Mouse (Mus musculus): ENCODE data around the gene Oaz2.

GRCm38 (mm10) chr9:65640838-65641410 is 26.9 kb upstream of the Oaz2 start:
- no peak for TF ChIP-seq POLR2A (IDR thresholded peaks at IDR 0.05; ENCODE audit: insufficient read length, low read depth)
- no peak for TF ChIP-seq TCF12 (IDR thresholded peaks at IDR 0.05; ENCODE audit: insufficient read depth, poor library complexity, severe bottlenecking)
